Mouse (Mus musculus) CH12.LX (cell line): ENCODE data around the gene Gpr176. TPM values are rescaled to one million over a fixed set of nuclear protein-coding genes. Genes with fewer than 3 reads are reported as not detected.
A peak's percentile ranks its signal among the peaks of the same experiment; 100 is the strongest.

Source experiments
- DNase-seq: peaks from one replicate; pipeline ENCODE4 v3.0.0-alpha.2; 2013; ENCODE audit errors: extremely low read depth
- H3K27ac ChIP-seq: 2 replicates; pipeline ENCODE4 v1.5.1; 2012; ENCODE audit warnings: low read depth, mild to moderate bottlenecking, control low read depth, moderate library complexity; ENCODE audit not compliant: insufficient read depth
- H3K27me3 ChIP-seq: replicated peaks from 2 replicates; pipeline ENCODE3; 2012; ENCODE audit warnings: inconsistent platforms
- H3K36me3 ChIP-seq, 2 experiments: replicated peaks in 1 of 2; 2 replicates each; pipeline versions ENCODE3 to v1.6.1; 2012; ENCODE audit warnings: inconsistent platforms in 1 of 2, low read length in 1 of 2, mild to moderate bottlenecking in 1 of 2, mixed read lengths in 1 of 2, moderate library complexity in 1 of 2; ENCODE audit not compliant: control insufficient read depth in 1 of 2, insufficient read depth in 1 of 2
- H3K4me1 ChIP-seq, 2 experiments: 2 replicates each; pipeline ENCODE4 v1.6.1; 2012; ENCODE audit warnings: inconsistent platforms in 1 of 2, moderate library complexity in 1 of 2; ENCODE audit not compliant: insufficient read depth in 2 of 2, control insufficient read depth in 1 of 2
- H3K4me2 ChIP-seq: 2 replicates; pipeline ENCODE4 v1.6.1; 2012; ENCODE audit warnings: low read depth, mild to moderate bottlenecking, control low read depth; ENCODE audit not compliant: poor library complexity, insufficient read depth, severe bottlenecking
- H3K4me3 ChIP-seq, 3 experiments: fragments of 150-350 bp in 1 of 3; sonication (generic) in 1 of 3; replicated peaks in 1 of 3; 2 replicates each; pipeline versions ENCODE3 to v1.5.1; 2011 to 2012; ENCODE audit warnings: low read depth in 2 of 3, low read length in 2 of 3, mild to moderate bottlenecking in 2 of 3, moderate library complexity in 2 of 3, control low read depth in 1 of 3, improper control_type of control experiment in 1 of 3, inconsistent platforms in 1 of 3, mixed read lengths in 1 of 3; ENCODE audit not compliant: poor library complexity in 1 of 3
- H3K79me2 ChIP-seq: replicated peaks from 2 replicates; pipeline ENCODE4 v1.6.1; 2012; ENCODE audit warnings: mild to moderate bottlenecking, moderate library complexity; ENCODE audit not compliant: control insufficient read depth, poor library complexity, insufficient read depth, severe bottlenecking; ENCODE audit errors: extremely low read depth
- H3K9ac ChIP-seq: 2 replicates; pipeline ENCODE4 v1.6.1; 2012; ENCODE audit warnings: low read depth, mild to moderate bottlenecking, control low read depth, moderate library complexity; ENCODE audit not compliant: insufficient read depth
- H3K9me3 ChIP-seq: replicated peaks from 2 replicates; pipeline ENCODE3; 2012; ENCODE audit warnings: low read length, inconsistent platforms, mixed read lengths
- BHLHE40 ChIP-seq: IDR thresholded peaks from 2 replicates; pipeline ENCODE4 v1.6.1; 2011; ENCODE audit warnings: mild to moderate bottlenecking, low read depth, low read length, improper control_type of control experiment
- CHD1 ChIP-seq: IDR thresholded peaks from 2 replicates; pipeline ENCODE4 v1.6.1; 2012; ENCODE audit warnings: low read depth, low read length, improper control_type of control experiment, inconsistent platforms
- CHD2 ChIP-seq: IDR thresholded peaks from 2 replicates; pipeline ENCODE4 v1.6.1; 2011; ENCODE audit warnings: low read length, improper control_type of control experiment
- CTCF ChIP-seq, 2 experiments: IDR thresholded peaks in 1 of 2; conservative IDR thresholded peaks in 1 of 2; 2 replicates each; pipeline ENCODE4 v1.5.1; 2011 to 2012; ENCODE audit warnings: low read depth in 2 of 2, low read length in 2 of 2, improper control_type of control experiment in 1 of 2, inconsistent platforms in 1 of 2, mild to moderate bottlenecking in 1 of 2, moderate library complexity in 1 of 2
- E2F4 ChIP-seq: IDR thresholded peaks from 2 replicates; pipeline ENCODE4 v1.6.1; 2011; ENCODE audit warnings: low read depth, low read length, improper control_type of control experiment; ENCODE audit not compliant: insufficient replicate concordance
- ELF1 ChIP-seq: IDR thresholded peaks from 2 replicates; pipeline ENCODE4 v1.6.1; 2014; ENCODE audit warnings: low read depth, mild to moderate bottlenecking, inconsistent platforms, low read length, improper control_type of control experiment
- EP300 ChIP-seq: IDR thresholded peaks from 2 replicates; pipeline ENCODE4 v1.6.1; 2011; ENCODE audit warnings: low read length, improper control_type of control experiment
- ETS1 ChIP-seq: conservative IDR thresholded peaks from 2 replicates; pipeline ENCODE4 v1.6.1; 2012; ENCODE audit warnings: low read depth, mild to moderate bottlenecking, inconsistent platforms, low read length, improper control_type of control experiment, moderate library complexity
- GABPA ChIP-seq: IDR thresholded peaks from 2 replicates; pipeline ENCODE4 v1.6.1; 2012; ENCODE audit warnings: low read depth, low read length, improper control_type of control experiment, inconsistent platforms; ENCODE audit not compliant: insufficient replicate concordance
- HCFC1 ChIP-seq: IDR thresholded peaks from 2 replicates; pipeline ENCODE4 v1.6.1; 2012; ENCODE audit warnings: low read depth, mild to moderate bottlenecking, inconsistent platforms, low read length, improper control_type of control experiment
- IRF4 ChIP-seq: IDR thresholded peaks from 2 replicates; pipeline ENCODE4 v1.6.1; 2014; ENCODE audit warnings: low read depth, mild to moderate bottlenecking, inconsistent platforms, low read length, improper control_type of control experiment
- JUN ChIP-seq: IDR thresholded peaks from 2 replicates; pipeline ENCODE4 v1.6.1; 2011; ENCODE audit warnings: low read depth, mild to moderate bottlenecking, low read length, improper control_type of control experiment, moderate library complexity; ENCODE audit not compliant: insufficient read depth
- JUND ChIP-seq: conservative IDR thresholded peaks from 2 replicates; pipeline ENCODE4 v1.6.1; 2011; ENCODE audit warnings: low read depth, low read length, improper control_type of control experiment
- MAFK ChIP-seq: IDR thresholded peaks from 2 replicates; pipeline ENCODE4 v1.6.1; 2011; ENCODE audit warnings: low read length, improper control_type of control experiment; ENCODE audit not compliant: insufficient replicate concordance
- MAZ ChIP-seq: IDR thresholded peaks from 2 replicates; pipeline ENCODE4 v1.6.1; 2012; ENCODE audit warnings: low read depth, mild to moderate bottlenecking, inconsistent platforms, low read length, improper control_type of control experiment, moderate library complexity
- MXI1 ChIP-seq: IDR thresholded peaks from 2 replicates; pipeline ENCODE4 v1.6.1; 2011; ENCODE audit warnings: mild to moderate bottlenecking, low read depth, low read length, improper control_type of control experiment
- MYC ChIP-seq: IDR thresholded peaks from 2 replicates; pipeline ENCODE4 v1.6.1; 2011; ENCODE audit warnings: low read depth, mild to moderate bottlenecking, improper control_type of control experiment, low read length
- NELFE ChIP-seq: IDR thresholded peaks from 2 replicates; pipeline ENCODE4 v1.6.1; 2011; ENCODE audit warnings: low read depth, low read length, improper control_type of control experiment
- NRF1 ChIP-seq: IDR thresholded peaks from 2 replicates; pipeline ENCODE4 v1.6.1; 2014; ENCODE audit warnings: low read depth, mild to moderate bottlenecking, inconsistent platforms, low read length, improper control_type of control experiment, moderate library complexity
- PAX5 ChIP-seq: IDR thresholded peaks from 2 replicates; pipeline ENCODE4 v1.6.1; 2012; ENCODE audit warnings: low read length, inconsistent platforms, mixed read lengths
- POLR2AphosphoS2 ChIP-seq: IDR thresholded peaks from 2 replicates; pipeline ENCODE4 v1.6.1; 2011; ENCODE audit warnings: low read depth, low read length, improper control_type of control experiment
- RCOR1 ChIP-seq: conservative IDR thresholded peaks from 2 replicates; pipeline ENCODE4 v1.6.1; 2012; ENCODE audit warnings: low read depth, mild to moderate bottlenecking, inconsistent platforms, low read length, improper control_type of control experiment
- SIN3A ChIP-seq: IDR thresholded peaks from 2 replicates; pipeline ENCODE4 v1.6.1; 2012; ENCODE audit warnings: low read length, improper control_type of control experiment, inconsistent platforms
- SMC3 ChIP-seq: IDR thresholded peaks from 2 replicates; pipeline ENCODE4 v1.6.1; 2011; ENCODE audit warnings: low read depth, low read length, improper control_type of control experiment
- TBP ChIP-seq: conservative IDR thresholded peaks from 2 replicates; pipeline ENCODE4 v1.6.1; 2011; ENCODE audit warnings: low read depth, low read length, improper control_type of control experiment
- TCF12 ChIP-seq: IDR thresholded peaks from 2 replicates; pipeline ENCODE4 v1.6.1; 2014; ENCODE audit warnings: low read depth, mild to moderate bottlenecking, inconsistent platforms, low read length, improper control_type of control experiment
- UBTF ChIP-seq: IDR thresholded peaks from 2 replicates; pipeline ENCODE4 v1.6.1; 2012; ENCODE audit warnings: low read depth, mild to moderate bottlenecking, inconsistent platforms, low read length, improper control_type of control experiment, moderate library complexity
- USF1 ChIP-seq: IDR thresholded peaks from 2 replicates; pipeline ENCODE4 v1.6.1; 2014; ENCODE audit warnings: low read depth, mild to moderate bottlenecking, inconsistent platforms, low read length, improper control_type of control experiment
- USF2 ChIP-seq: conservative IDR thresholded peaks from 2 replicates; pipeline ENCODE4 v1.6.1; 2011; ENCODE audit warnings: low read depth, low read length, improper control_type of control experiment
- ZC3H11A ChIP-seq: IDR thresholded peaks from 2 replicates; pipeline ENCODE4 v1.6.1; 2012; ENCODE audit warnings: low read depth, mild to moderate bottlenecking, inconsistent platforms, low read length, improper control_type of control experiment
- ZKSCAN1 ChIP-seq: IDR thresholded peaks from 2 replicates; pipeline ENCODE4 v1.6.1; 2012; ENCODE audit warnings: low read depth, inconsistent platforms, low read length, improper control_type of control experiment, borderline replicate concordance
- ZNF384 ChIP-seq: IDR thresholded peaks from 2 replicates; pipeline ENCODE4 v1.6.1; 2012; ENCODE audit warnings: low read depth, low read length, improper control_type of control experiment, inconsistent platforms
- dilution Hi-C: fragments of 300-500 bp; cut with MboI; formaldehyde crosslinking; loops from 2 replicates; pipeline ENCODE4 v1.14.3; 2020; ENCODE audit warnings: low sequenced_read_pairs; ENCODE audit not compliant: extremely low pct_unique_long_range_greater_than_20kb, extremely low pct_ligation_motif_present
- in situ Hi-C: fragments of 300-500 bp; cut with MboI; formaldehyde crosslinking; loops from 3 replicates; pipeline ENCODE4 v1.14.3; 2019; ENCODE audit warnings: low sequenced_read_pairs, low pct_ligation_motif_present, low pct_unique_long_range_greater_than_20kb, mixed read lengths
- polyA plus RNA-seq: library from polyadenylated mRNA; unstranded; fragments of >175 nt; gene quantifications from 2 replicates; pipeline ENCODE4 v1.2.1, GENCODE M21; 2012; ENCODE audit warnings: low read depth; ENCODE audit not compliant: insufficient read length
- total RNA-seq, 2 experiments: library from RNA; depleted of rRNA; stranded (reverse); fragments of 300-350 nt in 1 of 2; fragments of >200 nt in 1 of 2; gene quantifications; 2 replicates each; pipeline ENCODE4 v1.2.3; 2012 to 2014

The Gpr176 gene
- total and polyA plus RNA-seq, 3 experiments: not detected

- Histone ChIP-seq H3K27ac (no peak overlapping the region), H3K79me2 (peaks cover 26% of the 10 kb centered on the region)
- no peak for TF ChIP-seq CHD2
- TF ChIP-seq EP300: no peak
- TF ChIP-seq GABPA: no peak
- TF ChIP-seq, all 38 proteins: peak for 0
- no peaks in the 10 kb centered on the region for H3K9me3 ChIP-seq
- dilution Hi-C loops (no loop called here), in situ Hi-C loops (no loop called here)
- no peak overlapping the region for H3K4me3 ChIP-seq
- H3K36me3 ChIP-seq: peaks cover 0 to 4% of the 10 kb centered on the region in 2 experiments
- H3K4me1 ChIP-seq: peaks cover 2 to 18% of the 10 kb centered on the region in 2 experiments; a peak in 2 of 4 replicates
- H3K4me2 ChIP-seq: no peak overlapping the region
- DNase-seq: no peak
- H3K9ac ChIP-seq: no peak overlapping the region
- no peaks in the 10 kb centered on the region for H3K27me3 ChIP-seq
Measured at GRCm38 (mm10) chr2:118391201-118391600, 18.0 kb upstream of the Gpr176 start.

DNA sequence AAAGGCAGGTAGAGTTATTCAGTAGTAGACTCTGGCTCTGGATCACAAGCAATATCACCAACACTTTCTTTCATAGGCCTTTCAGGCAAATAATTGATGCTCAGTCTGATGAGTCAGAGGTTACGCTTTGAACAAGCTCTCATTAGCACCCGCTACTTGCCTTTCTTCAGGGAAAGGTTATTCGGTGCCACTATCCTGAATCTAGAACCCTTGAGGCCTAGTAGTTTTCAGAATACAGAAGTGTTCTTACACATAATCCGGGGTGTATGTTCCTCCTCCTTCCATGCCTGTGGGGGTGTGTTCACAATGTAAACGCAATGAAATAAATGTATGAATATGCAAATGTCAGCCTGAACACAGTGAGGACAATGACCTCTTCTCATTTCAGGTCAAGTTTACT is 16.9 kb upstream of the Gpr176 start:
- H3K36me3 ChIP-seq: no peaks in the 10 kb centered on the region
- H3K9ac ChIP-seq: peak overlapping the region; percentile 86
- H3K4me2 ChIP-seq: peak overlapping the region; percentile 99
- H3K9me3 ChIP-seq: no peaks in the 10 kb centered on the region
- H3K27ac ChIP-seq: no peak overlapping the region; the same call in 1 of the 2 replicates
- no peaks in the 10 kb centered on the region for H3K27me3 ChIP-seq
- peaks cover 2 to 18% of the 10 kb centered on the region in 2 experiments; a peak in 2 of 4 replicates for H3K4me1 ChIP-seq
- dilution Hi-C loops (no loop called here), in situ Hi-C loops (no loop called here)
- peak overlapping the region; percentile 46 to 95 (median 89) for H3K4me3 ChIP-seq
- peak; percentile 29 for DNase-seq
- H3K79me2 ChIP-seq: peaks cover 21% of the 10 kb centered on the region
- TF ChIP-seq RCOR1 (0 out of 2 replicates have a peak, but pooled peaks have one; percentile 48), CTCF (conservative IDR thresholded peaks at IDR 0.05 in 1 of 2, IDR thresholded peaks at IDR 0.05 in 1 of 2; ENCODE audit: low read depth in 2 of 2, low read length in 2 of 2) (no peak), SIN3A (peak; percentile 42; the same call in 1 of the 2 replicates), JUN (no peak), POLR2AphosphoS2 (no peak), ETS1 (peak; percentile 34; the same call in 1 of the 2 replicates), SMC3 (no peak), CHD1 (no peak), MYC (no peak), ZC3H11A (no peak), PAX5 (no peak), CHD2 (no peak), JUND (0 out of 2 replicates have a peak, but pooled peaks have one; percentile 38), USF2 (no peak), E2F4 (0 out of 2 replicates have a peak, but pooled peaks have one; percentile 19), NRF1 (no peak), MXI1 (no peak), EP300 (peak; percentile 54), HCFC1 (no peak; the same call in 1 of the 2 replicates), TBP (no peak; the same call in 1 of the 2 replicates), IRF4 (peak; percentile 42; the same call in 1 of the 2 replicates), ZKSCAN1 (no peak), ZNF384 (no peak), UBTF (no peak), MAZ (peak; percentile 64; the same call in 1 of the 2 replicates), BHLHE40 (no peak), ELF1 (no peak), USF1 (no peak), NELFE (0 out of 2 replicates have a peak, but pooled peaks have one; percentile 12), MAFK (no peak), TCF12 (0 out of 2 replicates have a peak, but pooled peaks have one; percentile 20)
